Mouse (Mus musculus): Measurements from ENCODE around the gene Gm10392.
"Not testable (repeated sequence)": the region's sequence is repeated elsewhere in the genome, so short reads cannot be mapped to it uniquely, and the experiment has no call there.

Gm10392 gene

GRCm38 (mm10) chr11:77519043-77519442 is at the start of gene Gm10392:
Gm10392 (minus strand) TSS chr11:77519198.
- no peak for DNase-seq (ENCODE audit: low read depth, low spot score)

GRCm38 (mm10) chr11:77545261-77545660 is 26.3 kb upstream of the Gm10392 start:
- DNase-seq (ENCODE audit: low read depth, low spot score), result no peak

GRCm38 (mm10) chr11:77532202-77532846 is 13.3 kb upstream of the Gm10392 start:
- no peak for DNase-seq (ENCODE audit: low read depth, low spot score)

GRCm38 (mm10) chr11:77530862-77531261 is 11.9 kb upstream of the Gm10392 start:
- no peak for DNase-seq (ENCODE audit: low read depth, low spot score)

- DNase-seq (ENCODE audit: low read depth, low spot score), result no peak
Observed at GRCm38 (mm10) chr11:77529644-77530043, 10.6 kb upstream of the Gm10392 start.

GRCm38 (mm10) chr11:77528420-77528819 is 9.4 kb upstream of the Gm10392 start:
- DNase-seq (ENCODE audit: low read depth, low spot score), result not testable (repeated sequence)

GRCm38 (mm10) chr11:77525804-77526486 is 6.9 kb upstream of the Gm10392 start:
- DNase-seq (ENCODE audit: low read depth, low spot score), result no peak

GRCm38 (mm10) chr11:77520601-77521529 is 1.9 kb upstream of the Gm10392 start:
- DNase-seq (ENCODE audit: low read depth, low spot score), result no peak

GRCm38 (mm10) chr11:77518051-77518798 is 773 bp downstream of the Gm10392 start:
- no peak for DNase-seq (ENCODE audit: low read depth, low spot score)

- DNase-seq (ENCODE audit: low read depth, low spot score), result no peak
Observed at GRCm38 (mm10) chr11:77516553-77517425, 2.2 kb downstream of the Gm10392 start.

GRCm38 (mm10) chr11:77515637-77516552 is 3.1 kb downstream of the Gm10392 start, which contains the start of gene Trp53i13:
Trp53i13 (minus strand) TSS chr11:77515980.
- no peak for DNase-seq (ENCODE audit: low read depth, low spot score)

- DNase-seq (ENCODE audit: low read depth, low spot score), result no peak
Observed at GRCm38 (mm10) chr11:77514832-77515636, 4.0 kb downstream of the Gm10392 start, which contains the start of gene Abhd15. Abhd15 (plus strand) TSS chr11:77515121.

- no peak for DNase-seq (ENCODE audit: low read depth, low spot score)
Observed at GRCm38 (mm10) chr11:77514281-77514831, 4.6 kb downstream of the Gm10392 start.

- no peak for DNase-seq (ENCODE audit: low read depth, low spot score)
Observed at GRCm38 (mm10) chr11:77513811-77514170, 5.2 kb downstream of the Gm10392 start.

- DNase-seq (ENCODE audit: low read depth, low spot score), result peak; percentile 92
Observed at GRCm38 (mm10) chr11:77512891-77513810, 5.8 kb downstream of the Gm10392 start.

GRCm38 (mm10) chr11:77511336-77511735 is 7.7 kb downstream of the Gm10392 start:
- no peak for DNase-seq (ENCODE audit: low read depth, low spot score)

Measured in forelimb bud, embryonic 11.5 days (tissue).